Mouse (Mus musculus) forebrain, embryonic 11.5 days (tissue): ENCODE measurements at regions not wholly inside any gene's neighbourhood (a gene's known extent, or its start where the extent isn't known, plus 50 kb on each side); places are given as distances from the start of the nearest gene placed in this dataset.

Experiments
- ATAC-seq: fragments of 200-750 bp; cut with Nextera tagmentation; replicated peaks from 2 replicates; pipeline ENCODE4 v1.8.0; 2017; ENCODE audit warnings: moderate TSS enrichment; ENCODE audit not compliant: low FRiP score
- DNase-seq: peaks from one replicate; pipeline ENCODE4 v3.0.0-alpha.2; 2017; ENCODE audit warnings: low spot score
- H3K27ac ChIP-seq: fragments of 300-500 bp; sonication (generic); 2 replicates; pipeline ENCODE4 v1.5.1; 2014; ENCODE audit warnings: low read depth, low read length
- H3K27me3 ChIP-seq: fragments of 300-500 bp; sonication (generic); 2 replicates; pipeline ENCODE4 v1.6.1; 2014; ENCODE audit warnings: mild to moderate bottlenecking, low read length, mixed read lengths; ENCODE audit not compliant: control insufficient read depth, insufficient read depth
- H3K36me3 ChIP-seq: fragments of 300-500 bp; sonication (generic); 2 replicates; pipeline ENCODE4 v1.6.1; 2014; ENCODE audit warnings: mild to moderate bottlenecking, low read length, moderate library complexity, mixed read lengths; ENCODE audit not compliant: control insufficient read depth, insufficient read depth
- H3K4me1 ChIP-seq: fragments of 300-500 bp; sonication (generic); replicated peaks from 2 replicates; pipeline ENCODE4 v1.6.1; 2014; ENCODE audit warnings: low read length, mixed read lengths; ENCODE audit not compliant: control insufficient read depth, insufficient read depth
- H3K4me2 ChIP-seq: fragments of 300-500 bp; sonication (generic); 2 replicates; pipeline ENCODE4 v1.6.1; 2014; ENCODE audit warnings: low read depth, mild to moderate bottlenecking, low read length, moderate library complexity, mixed read lengths; ENCODE audit not compliant: severe bottlenecking
- H3K4me3 ChIP-seq: fragments of 300-500 bp; sonication (generic); 2 replicates; pipeline ENCODE4 v1.5.1; 2014; ENCODE audit warnings: low read depth, low read length
- H3K9ac ChIP-seq: fragments of 300-500 bp; sonication (generic); 2 replicates; pipeline ENCODE4 v1.6.1; 2014; ENCODE audit warnings: low read length
- H3K9me3 ChIP-seq: fragments of 300-500 bp; sonication (generic); 2 replicates; pipeline ENCODE4 v1.6.1; 2016; ENCODE audit warnings: low read length, mixed read lengths; ENCODE audit not compliant: control insufficient read depth
- WGBS: fragments of 180-500 bp; shearing (Covaris S2); extraction: QIAGEN DNeasy Blood & Tissue Kit; methylation state at CpG from one replicate; pipeline ENCODE4 v1.1.7; 2014; 5-methylcytosine and 5-hydroxymethylcytosine counted together

DNA sequence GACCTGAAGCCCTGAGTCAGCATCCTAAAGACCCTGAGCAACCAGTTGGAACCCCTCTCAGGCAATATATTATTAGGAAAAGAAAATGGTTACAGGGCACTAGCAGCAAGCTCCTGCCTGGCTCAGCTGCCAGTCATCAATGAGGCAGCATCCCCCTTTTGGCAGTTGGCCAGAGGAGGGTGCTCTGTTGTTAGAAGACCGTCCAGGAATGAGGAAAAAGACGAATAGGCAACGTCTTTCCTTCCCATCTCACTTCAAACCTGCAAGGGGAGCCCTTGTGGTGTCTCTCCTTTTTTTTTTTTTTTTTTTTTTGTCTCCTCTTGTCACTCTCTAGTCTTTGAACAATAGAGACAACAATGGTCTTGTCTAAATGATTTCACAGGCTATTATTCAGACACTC lies 452.8 kb downstream of the Gtdc1 start:
- Histone ChIP-seq H3K27me3 (no peaks in the 10 kb centered on the region), H3K9ac (no peak overlapping the region), H3K4me2 (no peak overlapping the region), H3K4me3 (no peak overlapping the region), H3K4me1 (no peaks in the 10 kb centered on the region), H3K27ac (no peak overlapping the region), H3K36me3 (no peaks in the 10 kb centered on the region), H3K9me3 (no peaks in the 10 kb centered on the region; the same call in 1 of the 2 replicates)
- DNase-seq: no peak
- 8% methylated on average over 3 of the region's 3 CpGs for WGBS
- ATAC-seq: no peak

DNA sequence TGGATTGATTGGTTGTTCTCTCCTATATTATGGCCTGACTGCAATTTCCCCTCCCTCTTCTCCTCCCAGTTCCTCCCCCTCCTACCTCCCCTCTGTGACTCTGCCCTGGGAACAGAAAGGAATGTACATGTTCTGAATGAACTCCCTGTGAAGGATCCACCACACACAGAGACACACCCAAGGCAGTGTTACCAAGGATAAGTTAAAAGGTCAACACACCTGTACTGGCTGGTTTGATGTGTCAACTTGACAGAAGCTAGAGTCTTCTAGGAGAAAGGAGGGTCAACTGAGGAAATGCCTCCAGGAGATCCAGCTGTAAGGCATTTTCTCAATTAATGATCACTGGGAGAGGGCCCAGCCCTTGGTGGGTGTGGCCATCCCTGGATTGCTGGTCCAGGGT lies 456.1 kb downstream of the Gtdc1 start:
- ATAC-seq (no peak), DNase-seq (no peak)
- no peak overlapping the region for H3K27ac ChIP-seq
- H3K4me2 ChIP-seq: no peak overlapping the region
- no peaks in the 10 kb centered on the region for H3K36me3 ChIP-seq
- no peaks in the 10 kb centered on the region for H3K4me1 ChIP-seq
- H3K4me3 ChIP-seq: no peak overlapping the region
- no peaks in the 10 kb centered on the region for H3K27me3 ChIP-seq
- no peaks in the 10 kb centered on the region; the same call in 1 of the 2 replicates for H3K9me3 ChIP-seq
- no peak overlapping the region for H3K9ac ChIP-seq

DNA sequence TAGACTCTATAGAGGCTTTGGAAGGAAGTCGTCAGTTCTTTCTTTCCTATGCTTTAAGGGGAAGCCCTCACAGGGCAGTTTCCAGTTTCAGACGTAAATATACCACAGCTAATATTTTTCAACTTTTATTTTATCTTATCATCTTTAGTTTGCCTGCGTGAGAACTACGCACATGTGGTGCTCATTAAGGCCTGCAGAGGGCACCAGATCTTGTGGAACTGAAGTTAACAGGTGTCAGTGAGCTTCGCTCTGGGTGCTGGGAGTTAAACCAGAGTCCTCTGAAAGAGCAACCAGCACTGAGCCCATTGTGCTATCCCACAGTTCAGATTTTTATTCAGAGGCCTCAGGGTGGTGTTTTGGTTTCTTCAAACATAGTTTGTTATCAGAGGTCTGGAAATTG lies 456.5 kb downstream of the Gtdc1 start:
- no peak for DNase-seq
- Histone ChIP-seq H3K9me3 (no peaks in the 10 kb centered on the region; the same call in 1 of the 2 replicates), H3K27ac (no peak overlapping the region), H3K4me1 (no peaks in the 10 kb centered on the region), H3K4me2 (no peak overlapping the region), H3K27me3 (no peaks in the 10 kb centered on the region), H3K9ac (no peak overlapping the region), H3K4me3 (no peak overlapping the region), H3K36me3 (no peaks in the 10 kb centered on the region)
- ATAC-seq: no peak
- 88% methylated on average over 5 of the region's 5 CpGs for WGBS

DNA sequence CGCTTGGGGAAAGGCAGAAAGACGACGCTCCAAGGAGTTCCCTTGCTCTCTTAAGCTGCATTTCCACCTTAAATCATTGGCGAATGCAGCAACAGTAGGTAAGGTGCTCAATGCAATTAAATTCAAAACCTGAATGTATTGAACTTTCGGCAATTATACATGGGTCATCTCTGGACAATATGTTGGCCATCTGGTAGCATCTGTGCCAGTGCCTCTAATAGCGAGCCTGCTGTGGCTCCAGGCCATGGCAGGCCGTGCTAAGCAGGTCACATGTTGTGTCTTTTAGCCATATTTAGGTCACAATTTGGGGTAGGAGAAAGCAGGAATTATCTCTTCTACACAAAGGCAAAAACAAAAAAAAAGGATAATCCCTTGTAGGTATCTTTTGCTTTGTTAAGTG lies 462.8 kb downstream of the Gtdc1 start:
- Histone ChIP-seq H3K4me1 (no peaks in the 10 kb centered on the region; the same call in 1 of the 2 replicates), H3K36me3 (no peaks in the 10 kb centered on the region), H3K9me3 (no peaks in the 10 kb centered on the region), H3K27ac (no peak overlapping the region), H3K4me2 (no peak overlapping the region), H3K4me3 (no peak overlapping the region), H3K27me3 (no peaks in the 10 kb centered on the region), H3K9ac (no peak overlapping the region)
- ATAC-seq (no peak), DNase-seq (no peak)
- WGBS: 87% methylated on average over 7 of the region's 7 CpGs

DNA sequence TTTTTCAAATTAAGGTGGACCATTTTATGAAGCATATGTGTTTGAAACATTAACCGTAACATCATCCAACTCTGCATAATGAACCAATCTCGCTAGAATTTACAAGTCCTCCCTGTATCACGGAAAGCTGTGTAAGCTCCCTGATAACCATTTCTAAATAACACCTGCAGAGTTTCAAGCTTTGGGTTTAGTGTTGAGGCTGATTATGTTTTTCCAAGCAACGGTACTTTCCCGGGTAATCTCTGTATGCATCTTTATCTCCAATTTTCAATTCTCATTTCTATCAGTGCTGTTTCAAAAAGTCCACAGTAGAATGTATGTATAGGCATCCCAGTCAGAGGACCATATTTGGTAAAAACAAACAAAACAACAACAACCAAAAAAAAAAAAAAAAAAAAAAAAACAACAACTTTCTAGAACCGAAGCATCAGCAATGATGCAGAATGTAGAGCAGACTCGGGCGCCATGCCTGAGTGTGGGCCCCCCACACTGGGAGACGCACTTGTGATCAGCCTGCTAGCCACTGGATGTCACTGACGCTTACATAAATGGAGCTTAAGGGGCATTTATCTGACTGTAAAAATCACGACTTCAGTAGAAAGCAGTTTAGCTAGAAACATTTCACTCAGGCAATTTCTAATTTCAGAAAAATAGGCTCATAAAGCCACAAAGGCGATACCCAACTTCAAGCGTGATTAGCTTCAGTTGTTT lies 464.7 kb downstream of the Gtdc1 start:
- H3K9me3 ChIP-seq: no peaks in the 10 kb centered on the region
- ATAC-seq: no peak
- H3K4me3 ChIP-seq: no peak overlapping the region
- no peaks in the 10 kb centered on the region for H3K36me3 ChIP-seq
- 93% methylated on average over 13 of the region's 13 CpGs for WGBS
- H3K4me2 ChIP-seq: no peak overlapping the region
- H3K9ac ChIP-seq: no peak overlapping the region
- no peaks in the 10 kb centered on the region; the same call in 1 of the 2 replicates for H3K4me1 ChIP-seq
- H3K27me3 ChIP-seq: no peaks in the 10 kb centered on the region
- H3K27ac ChIP-seq: no peak overlapping the region
- DNase-seq: no peak

DNA sequence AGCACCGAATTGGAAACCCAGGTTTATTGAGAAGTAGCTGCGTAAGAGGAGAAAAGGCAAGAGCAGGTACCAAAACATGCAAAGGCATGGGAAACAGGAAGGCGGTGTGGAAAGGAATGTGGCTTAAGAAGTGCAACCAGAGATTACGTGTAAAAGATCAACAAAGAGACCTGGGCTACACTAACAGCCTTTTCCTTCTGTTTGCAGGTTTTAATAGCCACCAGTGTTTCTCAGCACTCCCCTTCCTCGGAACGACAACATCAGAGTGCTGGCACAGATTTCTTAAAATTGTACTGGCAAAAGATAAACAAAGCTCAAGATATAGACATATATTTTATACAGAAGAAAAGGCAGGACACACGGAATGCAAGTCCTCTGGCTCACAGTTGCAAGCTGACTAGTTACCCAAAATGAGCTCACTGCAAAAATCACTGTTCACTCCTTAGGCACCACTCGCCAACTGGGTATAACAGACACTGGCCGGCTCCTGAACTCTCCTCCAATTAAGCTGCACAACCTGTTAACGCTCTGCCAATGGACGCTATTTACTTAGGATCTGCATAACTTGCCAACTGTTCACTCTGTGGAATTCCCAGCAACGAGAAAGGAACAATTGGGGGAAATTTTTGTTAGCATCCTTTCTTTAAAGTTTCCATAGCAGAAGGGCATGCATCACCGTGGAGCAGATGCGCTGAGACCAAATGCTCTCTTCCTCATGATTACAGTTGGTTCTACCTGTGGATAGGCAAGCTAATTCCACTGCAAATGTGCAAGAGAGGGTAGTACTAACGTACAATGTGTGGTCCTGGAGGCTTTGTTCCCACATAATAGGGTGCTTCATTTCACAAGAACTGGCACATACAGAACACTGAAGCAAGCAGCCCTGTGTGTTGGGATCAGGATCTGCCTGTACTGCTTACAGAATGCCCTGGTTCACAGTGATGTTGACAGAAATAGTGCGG lies 465.9 kb downstream of the Gtdc1 start:
- Histone ChIP-seq H3K27ac (no peak overlapping the region), H3K27me3 (no peaks in the 10 kb centered on the region), H3K9ac (no peak overlapping the region), H3K9me3 (no peaks in the 10 kb centered on the region), H3K36me3 (no peaks in the 10 kb centered on the region), H3K4me1 (no peaks in the 10 kb centered on the region; the same call in 1 of the 2 replicates), H3K4me3 (no peak overlapping the region), H3K4me2 (no peak overlapping the region)
- ATAC-seq: 0 out of 2 replicates have a peak, but pooled peaks have one; percentile 39
- WGBS: 65% methylated on average over 16 of the region's 16 CpGs
- DNase-seq: no peak

DNA sequence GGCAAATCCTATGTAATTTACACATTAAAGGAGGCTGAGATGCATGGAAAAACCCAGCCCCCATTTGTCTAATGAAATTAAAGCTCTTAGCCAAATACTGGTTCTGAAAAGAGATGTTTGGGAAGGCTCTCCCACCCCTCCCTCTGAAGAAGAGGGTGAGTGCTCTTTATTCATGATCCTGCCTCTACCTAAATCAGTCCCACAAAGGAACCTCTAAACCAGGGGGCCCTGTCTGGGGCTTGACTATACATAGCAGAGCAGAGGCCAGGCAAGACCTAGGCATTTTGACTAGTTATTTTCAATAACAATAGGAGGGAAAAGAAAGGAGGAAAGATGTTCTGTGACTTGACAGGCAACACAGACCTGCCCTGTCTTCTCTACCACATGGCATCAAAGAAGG lies 478.0 kb downstream of the Gtdc1 start:
- Histone ChIP-seq H3K9ac (no peak overlapping the region), H3K9me3 (no peaks in the 10 kb centered on the region), H3K4me3 (no peak overlapping the region), H3K27me3 (no peaks in the 10 kb centered on the region), H3K4me2 (no peak overlapping the region), H3K27ac (no peak overlapping the region), H3K36me3 (no peaks in the 10 kb centered on the region), H3K4me1 (peaks cover 5% of the 10 kb centered on the region; the same call in 1 of the 2 replicates)
- DNase-seq: no peak
- ATAC-seq: peak; percentile 87
